Mouse (Mus musculus) megakaryocyte, embryonic 14.5 days (primary cell): ENCODE data around the gene Rcor1.

Experiments used
- FLI1 ChIP-seq: IDR thresholded peaks from 2 replicates; pipeline ENCODE4 v1.6.1; 2012; ENCODE audit warnings: low read length, inconsistent platforms, mixed read lengths
- GATA1 ChIP-seq: IDR thresholded peaks from 3 replicates; pipeline ENCODE4 v1.6.1; 2012; ENCODE audit warnings: mixed read lengths, low read length, inconsistent platforms, borderline replicate concordance

- TF ChIP-seq GATA1 (no peak), FLI1 (no peak)
These were observed 110.5 kb downstream of the Rcor1 start for GRCm38 (mm10) chr12:111149495-111150235.
